Comparison of ENCODE assay signal across 8 mouse cellular contexts in the genomic region with DNA sequence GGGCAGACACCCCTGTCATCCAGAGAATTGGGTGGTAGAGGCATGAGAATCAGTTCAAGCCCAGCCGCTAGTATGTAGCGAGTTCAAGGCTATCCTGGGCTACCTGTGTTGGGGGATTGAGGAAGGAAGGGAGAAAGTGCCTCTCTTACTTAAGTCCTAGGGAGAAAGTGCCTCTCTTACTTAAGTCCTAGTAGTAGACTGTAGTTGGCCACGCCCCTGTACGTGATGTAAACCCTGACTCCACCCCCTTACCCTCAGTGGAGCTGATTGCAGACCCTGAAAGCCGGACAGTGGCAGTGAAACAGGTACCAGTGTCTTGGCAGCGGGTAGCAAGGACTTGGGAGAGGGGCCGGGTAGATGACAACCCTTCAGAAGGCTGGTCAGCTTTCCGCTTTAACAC. TPM values are rescaled to one million over a fixed set of nuclear protein-coding genes. Genes with fewer than 3 reads are reported as not detected.
DNase-seq lines count a peak whose midpoint lies in the region; ATAC-seq and TF ChIP-seq lines count a peak whose summit lies in the region.

No protein-coding gene starts in this region.

- H3K9me3 ChIP-seq in ES-Bruce4 (replicated peaks; ENCODE audit: control insufficient read depth, insufficient read depth, low read length, poor library complexity, severe bottlenecking): no peaks in the 10 kb centered on the region
- H3K9me3 ChIP-seq in kidney, embryonic 15.5 days (replicated peaks): no peaks in the 10 kb centered on the region
- no peaks in the 10 kb centered on the region for H3K9me3 ChIP-seq in stomach, postnatal 0 days (ENCODE audit: control insufficient read depth, low read length)

- peak overlapping the region; percentile 81 for H3K4me2 ChIP-seq in kidney, embryonic 15.5 days
- peak overlapping the region; percentile 92 for H3K4me2 ChIP-seq in stomach, postnatal 0 days (replicated peaks; ENCODE audit: low read depth)

- ATAC-seq in kidney, embryonic 15.5 days (replicated peaks; ENCODE audit: low FRiP score): no peak
- ATAC-seq in stomach, postnatal 0 days (ENCODE audit: low FRiP score, low TSS enrichment): no peak

- intact Hi-C loops in gastrocnemius, postnatal 14 days (cut with DNase I; ENCODE audit: low total_unique reads): no loop called here

- no peaks in the 10 kb centered on the region for H3K4me1 ChIP-seq in ES-Bruce4 (ENCODE audit: control insufficient read depth, insufficient read depth, low read length)
- H3K4me1 ChIP-seq in embryonic fibroblast, embryonic 13.5 days (ENCODE audit: control insufficient read depth, insufficient read depth, low read length): peaks cover 4% of the 10 kb centered on the region; the same call in 1 of the 2 replicates
- H3K4me1 ChIP-seq in kidney, embryonic 15.5 days: peaks cover 65% of the 10 kb centered on the region
- H3K4me1 ChIP-seq in stomach, postnatal 0 days (replicated peaks; ENCODE audit: control insufficient read depth, insufficient read depth): peaks cover 2% of the 10 kb centered on the region; the same call in 1 of the 2 replicates

- DNase-seq in 416B (ENCODE audit: low read depth): peak; percentile 84
- peak; percentile 61 for DNase-seq in stomach, postnatal 0 days (ENCODE audit: low spot score)
- no peak for DNase-seq in gastrocnemius, postnatal 14 days
- DNase-seq in right cerebral cortex, postnatal 14 days: no peak

- no peak for TF ChIP-seq CTCF in ES-Bruce4 (IDR thresholded peaks at IDR 0.05; ENCODE audit: low read depth, low read length)
- TF ChIP-seq CTCF in embryonic fibroblast, embryonic 13.5 days (IDR thresholded peaks at IDR 0.05; ENCODE audit: borderline replicate concordance, insufficient read depth, low read length): no peak
- TF ChIP-seq CTCF in stomach, postnatal 0 days (IDR thresholded peaks at IDR 0.05; ENCODE audit: low read depth): no peak

- TF ChIP-seq POLR2A in ES-Bruce4 (IDR thresholded peaks at IDR 0.05; ENCODE audit: insufficient read depth, low read length): no peak
- TF ChIP-seq POLR2A in embryonic fibroblast, embryonic 13.5 days (IDR thresholded peaks at IDR 0.05; ENCODE audit: low read depth, low read length): peak; percentile 78

- H3K27me3 ChIP-seq in ES-Bruce4 (ENCODE audit: control insufficient read depth, insufficient read depth, low read length, poor library complexity, severe bottlenecking): no peaks in the 10 kb centered on the region
- H3K27me3 ChIP-seq in kidney, embryonic 15.5 days: no peaks in the 10 kb centered on the region
- no peaks in the 10 kb centered on the region for H3K27me3 ChIP-seq in stomach, postnatal 0 days (ENCODE audit: control insufficient read depth, insufficient read depth, low read length)

- H3K79me2 ChIP-seq in macrophage (ENCODE audit: inconsistent target): peaks cover 62% of the 10 kb centered on the region

- H3K36me3 ChIP-seq in ES-Bruce4 (ENCODE audit: control insufficient read depth, insufficient read depth, low read length, poor library complexity, severe bottlenecking) (peaks cover 6% of the 10 kb centered on the region; the same call in 1 of the 2 replicates), macrophage (ENCODE audit: inconsistent target) (peaks cover 16% of the 10 kb centered on the region)
- H3K36me3 ChIP-seq in kidney, embryonic 15.5 days: peaks cover 36% of the 10 kb centered on the region
- peaks cover 9% of the 10 kb centered on the region for H3K36me3 ChIP-seq in stomach, postnatal 0 days (ENCODE audit: control insufficient read depth, insufficient read depth, low read length)

- no peak for TF ChIP-seq EP300 in ES-Bruce4 (IDR thresholded peaks at IDR 0.05; ENCODE audit: insufficient read depth, low read depth, low read length)
- no peak for TF ChIP-seq EP300 in stomach, postnatal 0 days (optimal IDR thresholded peaks at IDR 0.05)

- no peak overlapping the region for H3K27ac ChIP-seq in ES-Bruce4 (ENCODE audit: insufficient read depth, low read length)
- no peak overlapping the region for H3K27ac ChIP-seq in embryonic fibroblast, embryonic 13.5 days (ENCODE audit: insufficient read depth, low read length)
- H3K27ac ChIP-seq in kidney, embryonic 15.5 days: peak overlapping the region; percentile 92
- H3K27ac ChIP-seq in macrophage: peak overlapping the region; percentile 95
- H3K27ac ChIP-seq in stomach, postnatal 0 days (replicated peaks): peak overlapping the region; percentile 87

- peak overlapping the region; percentile 66 for H3K4me3 ChIP-seq in ES-Bruce4 (ENCODE audit: low read depth, low read length)
- peak overlapping the region; percentile 95 for H3K4me3 ChIP-seq in embryonic fibroblast, embryonic 13.5 days (ENCODE audit: insufficient read depth, low read length)
- peak overlapping the region; percentile 65 for H3K4me3 ChIP-seq in kidney, embryonic 15.5 days (replicated peaks)
- peak overlapping the region; percentile 81 for H3K4me3 ChIP-seq in macrophage (ENCODE audit: inconsistent target)
- H3K4me3 ChIP-seq in stomach, postnatal 0 days (ENCODE audit: low read depth, low read length): peak overlapping the region; percentile 63

- WGBS in kidney, embryonic 15.5 days: 25% methylated on average over 8 of the region's 8 CpGs
- 30% methylated on average over 8 of the region's 8 CpGs for WGBS in macrophage (ENCODE audit: missing documents)
- WGBS in stomach, postnatal 0 days: 27% methylated on average over 8 of the region's 8 CpGs

- peak overlapping the region; percentile 85 for H3K9ac ChIP-seq in ES-Bruce4 (ENCODE audit: low read depth, poor library complexity, severe bottlenecking)
- H3K9ac ChIP-seq in kidney, embryonic 15.5 days: peak overlapping the region; percentile 70
- H3K9ac ChIP-seq in stomach, postnatal 0 days (ENCODE audit: low read length): peak overlapping the region; percentile 85

RNA-seq across cellular contexts. Expression of gene Pnkp, which starts 1.0 kb away (rescaled TPM):
- polyA plus RNA-seq in ES-Bruce4 (2011; ENCODE audit: insufficient read depth, insufficient read length, low read depth, missing spikeins) (22.3 and 30.3 TPM in 2 replicates), macrophage (2018) (17.4 to 42.4 TPM (median 36.1 TPM) in 3 replicates)
- polyA plus RNA-seq in embryonic fibroblast, embryonic 13.5 days (2011; ENCODE audit: insufficient read length, low read depth, missing spikeins): 24.7 and 30.6 TPM in 2 replicates
- 31.1 and 33.6 TPM in 2 replicates for polyA plus RNA-seq in kidney, embryonic 15.5 days (2015; fragmentation: Nextera tagmentation; extraction: Ambion mirVana)
- 100 to 1,000 TPM in 7 of 26 experiments, 10 to 100 TPM in 19; 17.5 to 135 (median 74.6) TPM for total RNA-seq in macrophage (2018; cell fraction: chromatin; rRNA removed)
- 10 to 100 TPM; 23.3 to 51.5 (median 35.4) TPM for total RNA-seq in macrophage (2018; cell fraction: cytosol; rRNA removed)
- total RNA-seq in macrophage (2018; cell fraction: nucleus; rRNA removed): 10 to 100 TPM; 17.9 to 77.5 (median 35.3) TPM
- polyA plus RNA-seq in stomach, postnatal 0 days (2015; fragmentation: Nextera tagmentation; extraction: Ambion mirVana): 23.5 and 25.7 TPM in 2 replicates
- total RNA-seq in gastrocnemius, postnatal 14 days (2021): 10 to 100 TPM; 15.1 to 16.6 TPM

RNA-seq across cellular contexts. Expression of gene Tbc1d17, which starts 9.0 kb away (rescaled TPM):
- polyA plus RNA-seq in ES-Bruce4 (2011; ENCODE audit: insufficient read depth, insufficient read length, low read depth, missing spikeins): 33.9 and 46.7 TPM in 2 replicates
- 26.9 and 33.8 TPM in 2 replicates for polyA plus RNA-seq in embryonic fibroblast, embryonic 13.5 days (2011; ENCODE audit: insufficient read length, low read depth, missing spikeins)
- polyA plus RNA-seq in kidney, embryonic 15.5 days (2015; fragmentation: Nextera tagmentation; extraction: Ambion mirVana): 76.8 and 81.0 TPM in 2 replicates
- 100 to 1,000 TPM in 12 of 26 experiments, 10 to 100 TPM in 14; 32.8 to 197 (median 94.9) TPM for total RNA-seq in macrophage (2018; cell fraction: chromatin; rRNA removed)
- total RNA-seq in macrophage (2018; cell fraction: cytosol; rRNA removed): 10 to 100 TPM; 17.1 to 50.9 (median 28.5) TPM
- total RNA-seq in macrophage (2018; cell fraction: nucleus; rRNA removed): 100 to 1,000 TPM in 1 of 26 experiments, 10 to 100 TPM in 25; 29.7 to 111 (median 46.6) TPM
- 25.6 to 51.8 TPM (median 28.3 TPM) in 3 replicates for polyA plus RNA-seq in macrophage (2018)
- 45.4 and 48.0 TPM in 2 replicates for polyA plus RNA-seq in stomach, postnatal 0 days (2015; fragmentation: Nextera tagmentation; extraction: Ambion mirVana)
- total RNA-seq in gastrocnemius, postnatal 14 days (2021): 10 to 100 TPM; 28.2 to 38.9 TPM

RNA-seq across cellular contexts. Expression of gene Akt1s1, which starts 9.1 kb away (rescaled TPM):
- polyA plus RNA-seq in ES-Bruce4 (2011; ENCODE audit: insufficient read depth, insufficient read length, low read depth, missing spikeins) (38.1 and 38.3 TPM in 2 replicates), macrophage (2018) (33.4 to 56.3 TPM (median 49.1 TPM) in 3 replicates)
- 80.0 and 84.2 TPM in 2 replicates for polyA plus RNA-seq in embryonic fibroblast, embryonic 13.5 days (2011; ENCODE audit: insufficient read length, low read depth, missing spikeins)
- polyA plus RNA-seq in kidney, embryonic 15.5 days (2015; fragmentation: Nextera tagmentation; extraction: Ambion mirVana): 108 and 118 TPM in 2 replicates
- 10 to 100 TPM; 10.1 to 70.6 (median 25.0) TPM for total RNA-seq in macrophage (2018; cell fraction: chromatin; rRNA removed)
- 10 to 100 TPM; 22.9 to 69.0 (median 54.8) TPM for total RNA-seq in macrophage (2018; cell fraction: cytosol; rRNA removed)
- total RNA-seq in macrophage (2018; cell fraction: nucleus; rRNA removed): 10 to 100 TPM; 13.3 to 58.4 (median 33.6) TPM
- polyA plus RNA-seq in stomach, postnatal 0 days (2015; fragmentation: Nextera tagmentation; extraction: Ambion mirVana): 70.8 and 75.2 TPM in 2 replicates
- total RNA-seq in gastrocnemius, postnatal 14 days (2021): 10 to 100 TPM; 85.9 to 86.7 TPM

RNA-seq across cellular contexts. Expression of gene Ptov1, which starts 11.7 kb away (rescaled TPM):
- polyA plus RNA-seq in ES-Bruce4 (2011; ENCODE audit: insufficient read depth, insufficient read length, low read depth, missing spikeins) (153 and 160 TPM in 2 replicates), macrophage (2018) (38.5 to 61.7 TPM (median 49.4 TPM) in 3 replicates)
- 144 and 160 TPM in 2 replicates for polyA plus RNA-seq in embryonic fibroblast, embryonic 13.5 days (2011; ENCODE audit: insufficient read length, low read depth, missing spikeins)
- polyA plus RNA-seq in kidney, embryonic 15.5 days (2015; fragmentation: Nextera tagmentation; extraction: Ambion mirVana): 411 and 437 TPM in 2 replicates
- total RNA-seq in macrophage (2018; cell fraction: chromatin; rRNA removed): 100 to 1,000 TPM in 3 of 26 experiments, 10 to 100 TPM in 23; 23.8 to 108 (median 56.0) TPM
- total RNA-seq in macrophage (2018; cell fraction: cytosol; rRNA removed): 10 to 100 TPM; 32.2 to 75.3 (median 46.0) TPM
- total RNA-seq in macrophage (2018; cell fraction: nucleus; rRNA removed): 10 to 100 TPM; 17.0 to 77.8 (median 39.3) TPM
- polyA plus RNA-seq in stomach, postnatal 0 days (2015; fragmentation: Nextera tagmentation; extraction: Ambion mirVana): 159 and 179 TPM in 2 replicates
- 100 to 1,000 TPM; 161 to 167 TPM for total RNA-seq in gastrocnemius, postnatal 14 days (2021)

RNA-seq across cellular contexts. Expression of gene Med25, which starts 34.6 kb away (rescaled TPM):
- polyA plus RNA-seq in ES-Bruce4 (2011; ENCODE audit: insufficient read depth, insufficient read length, low read depth, missing spikeins) (54.0 and 65.6 TPM in 2 replicates), macrophage (2018) (24.5 to 28.2 TPM (median 26.1 TPM) in 3 replicates)
- polyA plus RNA-seq in embryonic fibroblast, embryonic 13.5 days (2011; ENCODE audit: insufficient read length, low read depth, missing spikeins): 33.4 and 42.8 TPM in 2 replicates
- polyA plus RNA-seq in kidney, embryonic 15.5 days (2015; fragmentation: Nextera tagmentation; extraction: Ambion mirVana): 103 and 126 TPM in 2 replicates
- total RNA-seq in macrophage (2018; cell fraction: chromatin; rRNA removed): 10 to 100 TPM in 25 of 26 experiments, 1 to 10 TPM in 1; 9.2 to 86.8 (median 38.6) TPM
- total RNA-seq in macrophage (2018; cell fraction: cytosol; rRNA removed): 10 to 100 TPM; 16.5 to 36.7 (median 27.2) TPM
- total RNA-seq in macrophage (2018; cell fraction: nucleus; rRNA removed): 10 to 100 TPM in 25 of 26 experiments, 1 to 10 TPM in 1; 8.1 to 48.6 (median 20.6) TPM
- polyA plus RNA-seq in stomach, postnatal 0 days (2015; fragmentation: Nextera tagmentation; extraction: Ambion mirVana): 64.4 and 75.3 TPM in 2 replicates
- total RNA-seq in gastrocnemius, postnatal 14 days (2021): 10 to 100 TPM; 48.0 to 49.7 TPM

Comparison
In these comparisons a context has a peak if more than half of its experiments do, and no peak if none do; other contexts are left out.
1. DNase-seq: peak in 416B (single experiment) and stomach, postnatal 0 days (single experiment); none in gastrocnemius, postnatal 14 days (single experiment) and right cerebral cortex, postnatal 14 days (single experiment).
2. H3K27ac ChIP-seq: peak in kidney, embryonic 15.5 days (single experiment), macrophage (single experiment) and stomach, postnatal 0 days (single experiment); none in ES-Bruce4 (single experiment) and embryonic fibroblast, embryonic 13.5 days (single experiment).
3. Peak in every context shown above with its lines, with median percentiles within 50 percentile points of each other: H3K4me3 ChIP-seq and H3K9ac ChIP-seq.